Mouse (Mus musculus): ENCODE measurements around the gene Map2k5.

Map2k5 gene

DNA sequence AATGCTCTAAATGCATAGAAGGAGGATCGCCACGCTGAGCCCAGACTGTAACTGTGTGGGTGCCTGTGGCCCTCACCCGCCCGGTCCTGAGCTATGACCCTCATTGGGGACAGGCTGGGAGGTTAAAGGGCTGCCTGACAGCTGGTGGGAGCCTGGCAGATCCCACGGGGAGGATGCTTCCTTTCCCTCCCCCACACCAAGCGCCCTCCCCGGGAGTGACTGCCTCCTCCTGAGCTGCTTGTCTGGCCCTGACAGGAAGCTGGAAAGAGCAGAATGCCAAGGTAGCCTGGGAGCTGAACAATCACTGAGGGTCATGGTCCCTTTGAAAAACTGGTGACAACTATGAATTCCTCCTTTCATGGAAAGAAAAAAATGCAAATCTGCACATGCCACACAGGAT, 190.4 kb downstream of the Map2k5 start:
- DNase-seq (ENCODE audit: low spot score in 2 of 2) = no peak

DNA sequence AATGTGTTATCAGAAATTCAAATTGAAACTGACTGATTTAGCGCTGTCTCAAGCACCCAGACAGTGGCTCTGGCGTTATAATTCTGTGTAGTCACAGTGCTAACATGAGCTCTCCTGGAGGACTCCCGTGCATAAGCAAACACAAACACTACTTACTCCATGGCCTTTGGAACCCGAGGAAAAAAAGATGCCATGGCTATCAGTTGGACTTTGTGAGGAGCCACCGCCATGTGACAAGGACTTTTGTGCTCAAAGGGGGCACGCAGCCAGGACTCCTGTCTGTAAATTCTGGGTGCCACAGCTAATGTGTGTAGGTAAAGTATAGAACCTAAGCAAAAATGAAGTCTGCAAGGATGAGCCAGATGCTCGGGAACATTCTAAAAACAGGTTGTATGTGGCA, 192.5 kb downstream of the Map2k5 start:
- no peak for DNase-seq (ENCODE audit: low spot score in 2 of 2)

DNA sequence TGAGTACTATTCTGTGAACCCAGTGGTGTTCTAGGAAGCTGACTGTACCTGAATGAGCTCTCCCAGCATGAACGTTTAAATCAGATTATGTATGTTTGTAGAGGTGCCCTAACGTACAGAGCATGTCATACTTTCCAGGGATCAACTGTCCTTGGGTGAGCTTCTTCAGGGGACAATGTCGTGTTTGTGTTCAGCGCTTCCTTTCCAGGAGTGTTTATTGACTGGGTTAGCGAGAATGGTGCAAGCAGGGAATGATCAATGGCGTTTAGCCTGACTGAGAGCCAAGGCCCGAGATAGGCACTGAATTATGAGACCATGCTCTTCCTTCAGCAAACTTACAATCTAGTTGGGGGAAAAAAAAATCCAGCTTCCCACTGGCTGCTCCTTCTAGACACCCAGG, 193.8 kb downstream of the Map2k5 start:
- DNase-seq (ENCODE audit: low spot score in 2 of 2) = no peak

DNA sequence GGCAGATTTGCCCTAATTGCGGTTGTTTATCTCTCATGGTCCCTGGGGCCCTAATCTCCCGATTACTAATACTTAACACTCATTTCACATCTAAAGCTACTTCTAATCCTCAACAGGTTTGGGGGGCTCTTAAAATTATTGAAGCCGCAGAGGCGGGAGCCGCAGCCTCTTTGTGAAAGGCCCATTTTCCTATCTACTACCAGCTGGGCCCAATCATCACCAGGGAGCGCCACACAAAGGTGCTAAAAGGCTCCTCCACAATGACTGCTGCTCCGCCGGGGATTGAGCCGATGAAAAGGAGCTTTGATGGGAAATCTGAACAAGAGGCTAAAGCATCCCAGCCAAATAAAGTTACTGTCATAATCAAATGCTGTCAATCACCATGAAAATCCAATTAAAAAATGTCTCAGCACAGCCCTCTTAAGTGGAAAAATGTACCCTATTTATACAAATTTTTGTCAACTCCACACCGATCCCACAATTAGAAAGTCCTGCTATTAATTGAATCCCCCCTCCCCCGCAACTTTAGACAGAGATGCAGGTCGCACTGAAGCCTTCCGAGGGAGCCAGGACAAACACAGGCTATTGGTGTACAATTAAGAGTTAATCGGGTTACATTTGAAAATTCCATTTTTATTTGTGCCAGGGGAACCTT, 195.3 kb downstream of the Map2k5 start:
- DNase-seq (ENCODE audit: low spot score in 2 of 2) = no peak

DNA sequence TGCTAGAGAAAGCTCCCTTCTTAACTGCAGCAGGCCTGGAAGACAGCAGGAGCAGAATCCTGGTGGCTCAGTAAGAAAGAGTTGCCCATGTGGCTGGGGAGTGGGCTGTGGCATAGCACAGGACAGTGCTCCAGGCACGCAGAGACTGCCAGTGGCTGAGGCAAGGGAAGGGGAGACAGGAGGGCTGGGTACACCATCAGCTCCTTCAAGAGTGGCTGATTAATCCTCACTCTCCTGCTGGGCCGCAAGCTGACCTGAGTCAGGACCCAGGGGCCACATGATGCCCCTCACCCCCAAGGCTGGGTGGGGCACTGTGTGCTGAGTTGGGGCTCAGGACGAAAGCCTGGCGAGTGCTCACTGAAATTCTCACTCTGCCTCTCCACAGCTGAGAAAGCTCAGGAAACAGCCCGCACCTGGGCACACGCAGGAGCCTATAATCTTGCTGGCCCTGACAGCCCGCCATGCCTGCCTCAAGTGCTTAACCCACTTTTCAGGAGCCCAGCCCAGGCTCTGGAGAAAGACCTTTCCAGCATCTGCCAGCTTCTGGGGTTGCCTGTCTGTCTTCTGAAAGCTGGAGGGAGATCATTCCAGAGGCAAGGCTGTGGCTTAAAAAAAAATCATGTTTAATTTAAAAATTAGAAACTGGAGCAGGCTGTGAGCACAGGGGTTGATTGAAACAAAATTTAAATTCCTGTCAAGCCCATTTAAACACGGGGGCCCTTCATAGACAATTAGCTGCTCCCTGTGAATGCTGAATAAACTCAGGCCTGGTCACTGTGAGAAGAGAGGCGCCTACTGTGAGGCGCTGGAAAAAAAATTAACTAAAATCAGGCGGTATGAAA, 196.1 kb downstream of the Map2k5 start:
- DNase-seq (ENCODE audit: low spot score in 2 of 2) = no peak

DNA sequence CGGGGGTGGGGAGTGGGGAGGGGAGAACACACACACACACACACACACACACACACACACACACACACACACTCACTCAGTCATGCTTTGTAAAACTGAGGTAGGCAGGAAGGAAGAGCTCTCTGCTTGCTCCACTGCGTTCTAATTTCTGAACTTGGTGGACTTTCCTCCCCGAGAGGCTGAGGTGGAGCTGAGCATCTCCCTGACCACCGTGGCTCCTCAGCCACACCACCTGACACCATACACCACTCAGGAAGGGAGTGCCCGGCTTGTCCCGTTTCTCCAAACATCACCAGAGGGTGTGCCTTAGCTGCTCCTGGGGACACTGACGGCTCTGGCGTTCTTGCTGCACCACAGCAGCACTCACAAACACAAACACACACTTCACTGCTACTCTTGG, 199.4 kb downstream of the Map2k5 start:
- no peak for DNase-seq (ENCODE audit: low spot score in 2 of 2)

DNA sequence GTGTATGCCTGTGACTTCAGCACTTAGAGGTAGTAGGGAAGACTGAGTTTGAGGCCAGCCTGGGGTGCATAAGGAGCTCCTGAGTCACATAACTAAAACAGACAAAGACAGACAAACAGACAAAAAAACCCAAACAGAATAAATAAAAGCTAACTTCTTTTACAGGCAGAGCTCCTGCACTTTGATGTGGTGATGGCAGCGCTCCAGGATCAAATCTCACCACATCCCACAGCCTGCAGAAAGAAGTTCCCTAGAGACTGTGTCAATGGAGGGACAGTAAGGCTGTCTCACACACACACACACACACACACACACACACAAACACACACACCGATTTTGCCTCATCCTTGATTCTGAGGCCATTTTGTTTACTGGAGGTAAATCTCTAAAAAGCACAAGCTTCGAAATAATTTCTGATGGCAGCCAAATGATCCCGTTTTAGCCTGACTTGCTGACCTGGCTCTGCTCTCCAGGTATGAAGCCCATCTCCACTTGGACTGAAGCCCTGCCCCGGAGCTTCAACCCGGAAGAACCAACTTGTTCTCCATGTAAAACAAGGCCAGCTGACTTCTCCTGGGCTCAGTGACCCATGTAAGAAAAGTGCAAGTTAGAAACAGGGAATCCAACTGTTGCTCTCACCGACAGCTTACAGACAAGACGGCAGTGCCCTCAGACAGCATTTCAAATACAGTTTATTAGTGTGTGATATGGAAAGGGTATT, 203.5 kb downstream of the Map2k5 start:
- DNase-seq (ENCODE audit: low spot score in 2 of 2) = no peak

DNA sequence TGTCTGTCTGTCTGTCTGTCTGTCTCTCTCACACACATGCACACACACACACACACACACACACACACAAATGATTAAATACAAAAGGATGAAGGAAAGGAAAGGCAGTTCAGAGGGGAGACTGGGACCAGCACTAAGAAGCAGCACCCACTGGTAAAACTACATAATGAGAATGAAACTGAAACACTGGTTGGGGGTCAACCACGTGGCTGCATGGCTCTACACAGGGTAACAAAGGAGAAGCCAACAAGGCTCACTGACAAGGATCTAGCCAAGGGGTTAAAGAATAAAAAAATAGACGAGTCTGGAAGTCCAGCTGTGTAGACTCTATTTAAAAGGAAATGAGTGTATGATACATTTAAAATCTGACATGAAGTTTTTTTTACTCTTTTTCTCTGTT, 205.8 kb downstream of the Map2k5 start:
- DNase-seq (ENCODE audit: low spot score in 2 of 2) = no peak

DNA sequence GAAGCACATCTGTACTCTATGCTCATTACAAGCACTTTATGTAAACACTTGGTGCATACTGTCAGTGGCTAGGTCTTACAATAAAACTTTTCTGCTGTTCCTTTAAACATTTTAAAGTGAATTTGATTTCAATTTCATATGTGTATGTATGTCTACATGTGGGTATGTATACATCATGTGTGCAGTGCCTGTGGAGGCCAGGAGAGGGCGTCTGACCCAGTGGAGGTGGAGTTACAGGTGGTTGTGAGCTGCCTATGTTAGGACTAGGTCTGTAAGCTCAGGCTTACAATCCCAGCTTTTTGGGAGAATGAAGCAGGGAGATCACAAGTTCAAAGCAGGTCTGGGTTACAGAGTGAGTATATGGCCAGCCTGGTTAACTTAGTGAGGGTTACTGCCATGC, 208.6 kb downstream of the Map2k5 start:
- no peak for DNase-seq (ENCODE audit: low spot score in 2 of 2)

DNA sequence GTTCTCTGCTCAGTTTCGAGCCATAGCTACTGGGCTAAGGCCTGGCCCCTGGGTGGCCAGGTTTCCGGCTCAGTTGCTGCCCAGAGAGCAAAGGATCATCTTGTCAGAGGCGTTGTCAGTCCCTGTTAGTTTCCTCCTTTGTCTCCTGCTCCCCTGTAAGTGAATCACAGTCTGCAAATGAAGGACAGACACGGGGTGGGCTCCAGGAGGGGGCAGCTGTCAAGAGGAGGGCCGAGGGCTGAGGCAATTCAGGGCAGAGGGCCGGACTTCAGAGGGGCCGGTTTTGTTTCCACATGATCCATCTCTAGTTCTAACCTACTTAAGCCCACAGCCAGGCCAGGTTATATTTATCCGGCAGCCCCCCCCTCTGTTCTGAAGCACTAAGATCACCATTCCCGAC, 212.6 kb downstream of the Map2k5 start:
- no peak for DNase-seq (ENCODE audit: low spot score in 2 of 2)

DNA sequence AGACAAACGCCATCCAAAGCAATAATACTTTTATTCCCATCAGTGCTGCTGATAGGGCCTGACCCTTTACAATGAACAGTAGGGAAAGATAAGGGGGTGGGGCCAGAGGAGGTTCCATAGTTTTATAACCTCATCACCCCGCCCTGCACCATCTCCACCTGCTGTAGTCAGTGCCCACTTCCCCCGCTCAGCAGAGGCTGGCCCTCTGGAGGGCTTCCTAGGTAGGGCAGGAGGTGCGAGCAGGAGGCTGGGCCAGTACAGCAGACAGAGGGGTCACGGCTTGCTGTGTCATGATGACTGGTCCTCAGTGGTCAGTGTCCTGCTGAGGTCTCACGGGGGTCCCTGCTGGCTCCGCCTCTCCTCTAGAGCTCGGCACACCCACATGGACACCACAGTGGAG, 213.9 kb downstream of the Map2k5 start:
- DNase-seq (ENCODE audit: low spot score in 2 of 2) = no peak

DNA sequence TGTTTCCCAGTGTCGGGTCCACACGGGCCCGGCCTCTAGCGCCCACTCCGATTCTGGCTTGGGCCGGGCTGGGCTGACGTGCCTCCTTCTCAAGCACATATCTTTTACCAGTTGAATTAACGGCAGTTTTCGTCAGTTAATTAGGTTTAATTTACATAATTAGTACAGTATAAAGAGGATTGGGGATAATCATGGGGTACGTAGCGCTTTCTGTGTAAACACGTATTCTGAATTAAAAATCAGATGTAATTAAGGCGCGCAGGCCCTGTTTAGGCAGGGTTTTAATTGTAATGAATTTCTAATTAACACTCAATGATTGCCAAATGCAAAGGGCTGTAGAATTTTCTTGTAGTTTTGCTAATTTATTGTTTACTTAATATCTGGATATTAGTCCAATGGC, 225.8 kb downstream of the Map2k5 start:
- no peak for DNase-seq (ENCODE audit: low spot score in 2 of 2)

DNA sequence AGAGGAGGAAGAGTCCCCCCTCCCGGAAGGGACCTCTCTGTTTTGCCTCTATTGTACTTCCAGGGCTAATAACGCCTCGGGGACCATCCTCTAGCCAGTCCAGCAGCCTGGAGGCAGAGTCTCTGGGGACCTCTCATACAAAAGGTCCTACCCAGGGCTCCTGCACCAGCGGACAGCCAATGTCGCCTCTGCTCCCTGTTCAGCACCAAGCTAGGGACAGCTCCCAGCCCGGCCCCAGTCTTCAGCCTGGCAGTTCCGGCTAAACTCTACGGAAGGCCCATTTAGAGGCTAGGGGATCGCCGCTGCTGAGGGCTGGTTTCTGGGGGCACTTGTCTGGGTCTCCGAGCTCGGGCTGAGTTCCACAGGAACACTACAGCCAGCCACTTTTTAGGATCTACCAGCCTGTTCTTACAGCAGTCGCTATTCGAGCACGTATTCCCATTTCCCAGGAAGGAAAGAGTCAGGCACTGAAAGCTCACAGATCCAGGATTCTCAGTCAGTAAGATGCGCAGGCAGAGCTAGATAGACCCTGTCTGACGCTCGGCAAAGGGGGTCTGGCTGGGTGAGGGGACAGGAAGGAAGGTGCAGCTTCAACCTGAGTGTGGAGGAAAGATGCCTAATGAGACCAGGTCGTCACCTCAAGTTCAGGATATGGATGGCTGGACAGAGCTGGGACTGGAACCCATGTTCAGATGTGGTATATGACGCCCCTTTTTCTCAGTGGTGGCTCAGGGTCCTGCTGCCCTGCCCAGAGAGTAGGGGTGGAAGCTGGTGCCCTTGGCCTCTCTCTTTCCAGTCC, 226.4 kb downstream of the Map2k5 start:
- peak in 1 of 2 experiments; percentile 25 for DNase-seq (ENCODE audit: low spot score in 2 of 2)

DNA sequence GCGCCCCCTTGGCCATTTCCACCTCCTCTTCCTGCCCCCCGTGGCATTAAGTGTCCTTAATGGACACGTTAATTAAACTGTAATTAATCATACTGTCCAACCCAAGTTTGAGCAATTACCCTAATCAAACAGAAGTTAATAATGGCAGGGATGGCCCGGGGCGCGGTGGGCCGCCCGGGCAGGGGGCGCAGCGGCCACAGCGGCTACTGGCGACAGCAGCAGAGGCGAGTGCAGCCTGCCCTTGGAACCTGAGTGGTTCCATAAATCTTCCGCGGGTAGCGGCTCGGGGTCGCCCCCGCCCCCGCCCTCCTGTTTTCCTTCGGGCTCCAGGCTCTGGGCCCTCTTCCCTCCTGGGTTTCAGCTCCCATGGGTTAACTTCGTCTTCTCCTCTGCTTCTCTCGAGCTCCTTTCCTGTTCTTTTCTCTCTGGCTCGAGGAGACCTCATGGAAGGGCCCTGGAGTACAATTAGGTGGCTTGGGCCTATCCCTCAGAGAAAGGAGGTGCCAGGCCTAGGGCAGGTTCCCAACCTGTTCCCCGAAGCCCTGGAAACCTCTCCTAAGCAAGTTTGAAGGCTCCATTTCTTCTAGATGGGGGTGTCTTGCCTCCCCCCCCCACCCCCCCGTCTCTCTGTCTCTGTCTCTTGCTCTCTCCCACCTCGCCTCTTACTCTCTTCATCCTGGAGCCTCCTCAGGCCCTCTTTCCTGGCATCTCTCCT, 227.5 kb downstream of the Map2k5 start:
- DNase-seq (ENCODE audit: low spot score in 2 of 2) = no peak

DNA sequence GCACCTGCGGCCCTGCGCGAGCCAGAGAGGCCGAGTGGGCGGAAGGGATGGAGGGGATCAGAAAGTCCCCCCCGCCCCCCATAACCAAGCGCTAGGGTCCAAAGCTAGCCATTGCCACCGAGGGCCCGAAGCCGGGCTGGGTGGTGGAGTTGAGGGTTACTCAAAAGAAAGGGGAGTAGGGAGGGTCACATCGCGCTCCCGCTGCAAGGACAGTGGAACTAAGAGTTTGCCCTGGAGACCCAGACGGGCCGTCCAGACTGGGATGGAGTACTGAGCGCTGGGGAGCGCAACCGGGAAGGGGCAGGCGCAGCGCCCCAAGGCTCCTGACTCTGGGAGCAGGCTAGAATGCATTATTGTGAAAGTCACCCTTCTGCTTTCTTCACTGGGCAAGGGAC, 228.3 kb downstream of the Map2k5 start:
- DNase-seq (ENCODE audit: low spot score in 2 of 2) = no peak

DNA sequence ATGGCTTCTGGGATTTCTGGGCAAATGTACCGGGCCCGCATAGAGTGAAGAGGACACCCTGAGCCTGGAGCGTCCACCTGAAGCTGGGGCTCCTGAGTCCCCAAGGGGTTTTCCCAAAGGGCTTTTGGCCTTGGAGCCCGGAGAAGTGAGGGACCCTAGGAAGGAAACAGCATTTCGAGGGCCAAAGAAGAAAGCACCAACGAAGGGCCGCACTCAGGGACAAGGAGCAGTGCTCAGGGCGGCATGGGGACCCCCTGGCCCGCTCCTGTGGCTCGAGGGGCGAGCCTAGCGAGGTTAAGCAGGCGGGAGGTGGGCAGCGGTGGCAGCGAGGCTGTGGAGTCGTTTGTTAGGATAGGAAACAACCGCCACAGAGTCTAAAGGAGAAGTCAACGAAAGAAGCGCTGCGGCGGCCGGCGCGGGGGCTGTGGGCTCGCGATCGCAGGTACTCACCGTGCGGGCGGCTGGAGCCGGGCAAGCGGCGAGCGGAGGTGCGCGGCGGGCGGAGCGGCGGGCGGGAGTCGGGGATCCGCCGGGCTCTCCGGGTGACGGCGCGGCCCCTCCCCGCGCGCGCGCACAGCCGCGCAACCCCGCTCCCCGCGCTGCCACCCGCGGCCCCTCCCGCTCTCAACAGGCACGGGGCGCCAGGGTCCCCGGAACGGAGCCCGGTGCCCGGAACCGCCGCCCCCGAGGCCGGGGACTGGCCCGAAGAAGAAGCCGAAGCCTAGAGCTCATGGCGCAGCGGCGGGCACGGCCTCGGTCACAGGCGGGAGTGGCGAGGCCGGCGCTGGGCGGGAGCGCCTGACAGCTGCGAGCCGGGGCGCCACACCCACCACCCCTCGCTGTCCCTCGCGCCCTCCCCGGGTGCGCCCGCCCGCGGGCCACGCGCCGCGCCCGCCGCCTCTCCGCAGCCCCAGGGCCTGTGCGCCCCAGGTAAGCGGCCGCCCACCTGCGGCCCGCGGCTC, 229.0 kb downstream of the Map2k5 start, which contains the start of gene Skor1:
Gene Skor1, minus strand, starts transcription at position 552 of the 962 bp plus-strand sequence.
- DNase-seq (ENCODE audit: low spot score in 2 of 2) = no peak

DNA sequence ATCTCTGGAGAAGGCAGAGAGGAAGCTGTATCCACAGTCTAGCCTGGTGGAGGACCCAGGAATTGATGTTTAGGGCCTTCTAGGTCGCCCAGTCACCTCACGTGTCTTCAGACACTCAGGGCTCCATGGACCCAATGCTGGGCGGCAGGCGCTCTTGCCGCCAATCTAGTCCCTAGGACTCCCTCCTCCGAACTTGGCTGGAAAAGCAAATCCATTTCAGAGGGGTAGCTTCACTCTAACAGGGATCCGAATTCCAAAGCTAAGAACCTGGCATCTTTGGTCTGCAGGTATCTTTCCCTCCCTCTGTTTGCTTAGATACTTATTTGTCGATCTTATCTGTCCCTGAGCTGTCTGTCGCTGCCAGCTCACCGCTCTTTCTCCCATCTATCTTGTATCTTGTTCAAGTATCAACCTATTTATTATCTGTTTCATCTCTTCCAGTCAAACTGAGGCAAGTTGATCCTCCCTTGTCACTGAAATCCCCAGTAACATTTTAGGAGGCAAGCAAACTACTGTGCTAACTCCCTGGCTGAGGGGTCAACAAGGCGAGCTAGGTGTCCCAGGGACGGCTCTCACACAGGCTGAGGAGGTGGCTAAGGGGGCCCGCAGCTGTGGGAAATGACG, 229.8 kb downstream of the Map2k5 start:
- no peak for DNase-seq (ENCODE audit: low spot score in 2 of 2)

DNA sequence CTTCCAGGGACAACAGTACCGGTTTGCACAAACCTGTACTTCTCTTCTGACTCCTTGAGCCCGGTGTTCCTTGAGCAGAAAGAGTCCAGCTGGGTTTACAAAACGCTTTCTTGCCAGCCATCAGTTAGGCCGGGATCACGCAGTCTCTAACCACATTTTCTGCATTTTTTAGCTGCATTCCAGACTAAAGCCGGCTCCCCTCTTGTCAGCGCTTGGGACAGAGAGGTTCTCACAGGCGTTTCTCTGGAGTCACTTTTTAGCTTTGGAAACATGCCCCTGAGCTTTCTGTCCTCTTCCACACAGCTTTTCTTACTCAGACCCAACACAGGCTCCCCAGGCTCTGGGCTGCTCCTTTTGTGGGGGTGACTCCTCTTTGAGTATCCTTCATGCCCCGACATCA, 230.4 kb downstream of the Map2k5 start:
- DNase-seq (ENCODE audit: low spot score in 2 of 2) = no peak

DNA sequence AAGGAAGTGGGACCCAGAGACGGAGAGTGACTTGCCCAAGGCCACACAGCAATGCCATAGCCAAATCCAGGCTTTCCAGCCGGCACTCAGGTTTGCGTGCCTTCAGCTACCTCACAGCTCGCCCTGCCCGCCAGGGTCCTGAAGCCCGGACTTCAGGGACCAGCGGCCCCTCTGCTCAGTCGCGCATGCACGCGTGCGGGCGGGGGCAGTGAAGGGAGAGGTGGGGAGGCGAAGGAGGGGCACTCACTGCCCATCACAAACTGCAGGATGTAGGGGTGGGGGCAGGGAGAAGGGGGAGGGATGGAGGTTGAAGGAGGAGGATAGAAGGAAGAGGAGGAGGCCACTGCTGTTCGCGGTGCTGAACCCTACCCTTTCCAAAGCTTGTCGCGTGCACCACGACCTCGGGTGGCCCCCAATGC, 230.8 kb downstream of the Map2k5 start:
- no peak for DNase-seq (ENCODE audit: low spot score in 2 of 2)

Data from urinary bladder, adult 18-20 months (tissue).